Mouse (Mus musculus): ENCODE measurements around the gene Yap1.

DNA sequence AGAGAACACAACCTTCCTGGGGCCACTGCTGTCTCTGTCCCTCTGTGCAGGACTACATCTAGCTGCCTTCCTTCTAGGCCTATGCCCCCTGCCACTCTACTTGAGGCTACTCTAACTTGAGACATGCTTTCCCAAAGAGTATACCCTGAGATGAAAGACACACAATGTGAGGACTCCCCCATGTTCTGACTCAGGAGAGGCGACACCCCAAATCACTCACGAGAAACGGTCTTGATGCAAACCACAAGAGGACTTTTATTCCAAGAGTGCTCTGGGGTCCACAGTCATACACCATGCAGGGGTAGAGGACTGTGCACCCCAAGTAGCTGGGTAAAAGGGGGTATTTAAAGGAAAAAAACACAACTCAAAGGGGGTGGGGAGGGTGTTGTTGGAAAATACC lies 120.0 kb downstream of the Yap1 start:
- TF ChIP-seq CTCF (IDR thresholded peaks at IDR 0.05; ENCODE audit: extremely low read depth, insufficient read depth, insufficient read length, insufficient replicate concordance) (no peak), POLR2A (IDR thresholded peaks at IDR 0.05; ENCODE audit: low read depth, low read length) (no peak)
